Mouse (Mus musculus) heart, adult 11 months (tissue): Measurements from ENCODE around the gene Myl4.

Source experiments
- DNase-seq: peaks from one replicate; pipeline ENCODE4 v3.0.0; 2022

Gene Myl4

GRCm38 (mm10) chr11:104607491-104608245 is 57.2 kb downstream of the Myl4 start, which contains the start of gene Itgb3:
TSS of gene Itgb3 (plus strand) at chr11:104608000.
- DNase-seq = peak; percentile 97

- DNase-seq = no peak
Observed at GRCm38 (mm10) chr11:104608249-104608920, 57.9 kb downstream of the Myl4 start.

- no peak for DNase-seq
Observed at GRCm38 (mm10) chr11:104609033-104609684, 58.7 kb downstream of the Myl4 start.

GRCm38 (mm10) chr11:104609733-104610132 is 59.3 kb downstream of the Myl4 start:
- no peak for DNase-seq

- DNase-seq = no peak
Observed at GRCm38 (mm10) chr11:104611579-104612151, 61.2 kb downstream of the Myl4 start.

GRCm38 (mm10) chr11:104613551-104613950 is 63.1 kb downstream of the Myl4 start:
- no peak for DNase-seq

GRCm38 (mm10) chr11:104614130-104614529 is 63.7 kb downstream of the Myl4 start:
- DNase-seq = no peak

GRCm38 (mm10) chr11:104616182-104616581 is 65.7 kb downstream of the Myl4 start:
- no peak for DNase-seq

- DNase-seq = peak; percentile 96
Observed at GRCm38 (mm10) chr11:104618638-104619076, 68.2 kb downstream of the Myl4 start.

GRCm38 (mm10) chr11:104619084-104620022 is 68.9 kb downstream of the Myl4 start:
- DNase-seq = peak; percentile 80

- no peak for DNase-seq
Observed at GRCm38 (mm10) chr11:104622040-104622962, 71.8 kb downstream of the Myl4 start.

- peak; percentile 97 for DNase-seq
Observed at GRCm38 (mm10) chr11:104624791-104625391, 74.4 kb downstream of the Myl4 start.

- DNase-seq = peak; percentile 98
Observed at GRCm38 (mm10) chr11:104625453-104626402, 75.3 kb downstream of the Myl4 start.

GRCm38 (mm10) chr11:104626635-104627034 is 76.2 kb downstream of the Myl4 start:
- DNase-seq = no peak

GRCm38 (mm10) chr11:104627616-104628301 is 77.3 kb downstream of the Myl4 start:
- peak; percentile 85 for DNase-seq

- peak; percentile 76 for DNase-seq
Observed at GRCm38 (mm10) chr11:104628566-104628965, 78.1 kb downstream of the Myl4 start.

GRCm38 (mm10) chr11:104630185-104630835 is 79.8 kb downstream of the Myl4 start:
- peak; percentile 90 for DNase-seq

- peak; percentile 80 for DNase-seq
Observed at GRCm38 (mm10) chr11:104631306-104631705, 80.8 kb downstream of the Myl4 start.
